Mouse (Mus musculus): ENCODE results near the gene Rnase1.

- no peak for TF ChIP-seq CTCF (IDR thresholded peaks at IDR 0.05; ENCODE audit: low read depth, low read length)
- TF ChIP-seq POLR2A (IDR thresholded peaks at IDR 0.05; ENCODE audit: extremely low read depth, insufficient read depth, low read length), result no peak
These were observed 18.9 kb upstream of the Rnase1 start for GRCm38 (mm10) chr14:51165435-51165834.

All from liver, adult 2 months (tissue).